Mouse (Mus musculus): ENCODE data around the gene Arhgef7. TPM values are rescaled to one million over a fixed set of nuclear protein-coding genes. Genes with fewer than 3 reads are reported as not detected.

Gene Arhgef7
- polyA plus RNA-seq, 1 experiment: 353 TPM

- peaks cover 45% of the 10 kb centered on the region for H3K4me1 ChIP-seq (ENCODE audit: control insufficient read depth, insufficient read depth, low read length)
- TF ChIP-seq POLR2A (IDR thresholded peaks at IDR 0.05; ENCODE audit: insufficient read depth, low read depth, low read length) (no peak), CTCF (IDR thresholded peaks at IDR 0.05; ENCODE audit: insufficient read depth, low read depth, low read length) (no peak)
- H3K27ac ChIP-seq (ENCODE audit: insufficient read depth, low read depth, low read length): no peak overlapping the region
- no peak overlapping the region for H3K4me3 ChIP-seq (ENCODE audit: insufficient read depth, low read depth, low read length)
- WGBS: 44% methylated on average over 10 of the region's 10 CpGs
Observed at GRCm38 (mm10) chr8:11779844-11780634, 52.5 kb downstream of the Arhgef7 start.

- peaks cover 41% of the 10 kb centered on the region for H3K4me1 ChIP-seq (ENCODE audit: control insufficient read depth, insufficient read depth, low read length)
Observed at GRCm38 (mm10) chr8:11780641-11781040, 53.1 kb downstream of the Arhgef7 start.

GRCm38 (mm10) chr8:11782607-11783006 is 55.1 kb downstream of the Arhgef7 start:
- H3K4me1 ChIP-seq (ENCODE audit: control insufficient read depth, insufficient read depth, low read length): peaks cover 32% of the 10 kb centered on the region
- TF ChIP-seq CTCF (IDR thresholded peaks at IDR 0.05; ENCODE audit: insufficient read depth, low read depth, low read length): no peak
- H3K4me3 ChIP-seq (ENCODE audit: insufficient read depth, low read depth, low read length): no peak overlapping the region
- 90% methylated on average over 6 of the region's 6 CpGs for WGBS
- H3K27ac ChIP-seq (ENCODE audit: insufficient read depth, low read depth, low read length): no peak overlapping the region

More at GRCm38 (mm10) chr8:11780641-11781040, 53.1 kb downstream of the Arhgef7 start:
- H3K27ac ChIP-seq (ENCODE audit: insufficient read depth, low read depth, low read length): no peak overlapping the region
- WGBS: 74% methylated on average over 4 of the region's 4 CpGs
- no peak overlapping the region for H3K4me3 ChIP-seq (ENCODE audit: insufficient read depth, low read depth, low read length)
- TF ChIP-seq CTCF (IDR thresholded peaks at IDR 0.05; ENCODE audit: insufficient read depth, low read depth, low read length): no peak
- no peak for TF ChIP-seq POLR2A (IDR thresholded peaks at IDR 0.05; ENCODE audit: insufficient read depth, low read depth, low read length)

GRCm38 (mm10) chr8:11783861-11784594 is 56.5 kb downstream of the Arhgef7 start:
- 83% methylated on average over 7 of the region's 7 CpGs for WGBS
- H3K4me3 ChIP-seq (ENCODE audit: insufficient read depth, low read depth, low read length): no peak overlapping the region
- no peak overlapping the region for H3K27ac ChIP-seq (ENCODE audit: insufficient read depth, low read depth, low read length)
- TF ChIP-seq CTCF (IDR thresholded peaks at IDR 0.05; ENCODE audit: insufficient read depth, low read depth, low read length): no peak
- no peak for TF ChIP-seq POLR2A (IDR thresholded peaks at IDR 0.05; ENCODE audit: insufficient read depth, low read depth, low read length)
- peaks cover 23% of the 10 kb centered on the region for H3K4me1 ChIP-seq (ENCODE audit: control insufficient read depth, insufficient read depth, low read length)

DNA sequence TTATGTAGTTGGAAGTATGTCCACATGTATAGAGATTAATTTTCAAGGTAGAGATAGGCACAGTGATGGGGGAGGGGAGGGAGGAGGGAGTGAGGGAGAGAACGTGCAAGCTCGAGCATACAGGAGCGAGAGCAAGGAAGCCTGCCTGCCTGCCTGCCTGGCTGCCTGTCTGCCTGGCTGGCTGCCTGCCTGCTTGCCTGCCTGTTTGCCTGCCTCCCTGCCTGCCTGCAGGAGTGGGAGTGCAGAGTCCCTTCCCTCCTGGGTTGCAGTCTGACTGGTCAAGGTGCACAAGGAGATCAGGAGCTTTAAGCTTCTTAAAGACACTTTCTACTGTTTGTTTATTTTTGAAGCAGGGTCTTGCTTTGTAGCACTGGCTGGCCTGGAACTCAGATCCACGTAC is 57.6 kb downstream of the Arhgef7 start:
- H3K4me3 ChIP-seq (ENCODE audit: insufficient read depth, low read depth, low read length): no peak overlapping the region
- 53% methylated on average over 4 of the region's 4 CpGs for WGBS

GRCm38 (mm10) chr8:11785539-11786046 is 58.1 kb downstream of the Arhgef7 start:
- TF ChIP-seq CTCF (IDR thresholded peaks at IDR 0.05; ENCODE audit: insufficient read depth, low read depth, low read length) (no peak), POLR2A (IDR thresholded peaks at IDR 0.05; ENCODE audit: insufficient read depth, low read depth, low read length) (no peak)
- peaks cover 15% of the 10 kb centered on the region for H3K4me1 ChIP-seq (ENCODE audit: control insufficient read depth, insufficient read depth, low read length)
- no peak overlapping the region for H3K4me3 ChIP-seq (ENCODE audit: insufficient read depth, low read depth, low read length)
- no peak overlapping the region for H3K27ac ChIP-seq (ENCODE audit: insufficient read depth, low read depth, low read length)
- 57% methylated on average over 9 of the region's 9 CpGs for WGBS

More for the DNA sequence above, 57.6 kb downstream of the Arhgef7 start:
- H3K27ac ChIP-seq (ENCODE audit: insufficient read depth, low read depth, low read length): no peak overlapping the region
- H3K4me1 ChIP-seq (ENCODE audit: control insufficient read depth, insufficient read depth, low read length): peaks cover 17% of the 10 kb centered on the region
- TF ChIP-seq POLR2A (IDR thresholded peaks at IDR 0.05; ENCODE audit: insufficient read depth, low read depth, low read length): no peak
- no peak for TF ChIP-seq CTCF (IDR thresholded peaks at IDR 0.05; ENCODE audit: insufficient read depth, low read depth, low read length)

- H3K4me1 ChIP-seq (ENCODE audit: control insufficient read depth, insufficient read depth, low read length): peaks cover 9% of the 10 kb centered on the region; the same call in 1 of the 2 replicates
- WGBS: 41% methylated on average over 8 of the region's 8 CpGs
- H3K4me3 ChIP-seq (ENCODE audit: insufficient read depth, low read depth, low read length): no peak overlapping the region
- TF ChIP-seq CTCF (IDR thresholded peaks at IDR 0.05; ENCODE audit: insufficient read depth, low read depth, low read length): no peak
- no peak overlapping the region for H3K27ac ChIP-seq (ENCODE audit: insufficient read depth, low read depth, low read length)
Observed at GRCm38 (mm10) chr8:11788252-11788651, 60.7 kb downstream of the Arhgef7 start.

- no peak for TF ChIP-seq CTCF (IDR thresholded peaks at IDR 0.05; ENCODE audit: insufficient read depth, low read depth, low read length)
- no peak for TF ChIP-seq POLR2A (IDR thresholded peaks at IDR 0.05; ENCODE audit: insufficient read depth, low read depth, low read length)
- Histone ChIP-seq H3K4me1 (ENCODE audit: control insufficient read depth, insufficient read depth, low read length) (peaks cover 6% of the 10 kb centered on the region; the same call in 1 of the 2 replicates), H3K4me3 (ENCODE audit: insufficient read depth, low read depth, low read length) (no peak overlapping the region), H3K27ac (ENCODE audit: insufficient read depth, low read depth, low read length) (no peak overlapping the region)
- WGBS: 90% methylated on average over 5 of the region's 5 CpGs
Observed at GRCm38 (mm10) chr8:11789168-11789567, 61.6 kb downstream of the Arhgef7 start.

DNA sequence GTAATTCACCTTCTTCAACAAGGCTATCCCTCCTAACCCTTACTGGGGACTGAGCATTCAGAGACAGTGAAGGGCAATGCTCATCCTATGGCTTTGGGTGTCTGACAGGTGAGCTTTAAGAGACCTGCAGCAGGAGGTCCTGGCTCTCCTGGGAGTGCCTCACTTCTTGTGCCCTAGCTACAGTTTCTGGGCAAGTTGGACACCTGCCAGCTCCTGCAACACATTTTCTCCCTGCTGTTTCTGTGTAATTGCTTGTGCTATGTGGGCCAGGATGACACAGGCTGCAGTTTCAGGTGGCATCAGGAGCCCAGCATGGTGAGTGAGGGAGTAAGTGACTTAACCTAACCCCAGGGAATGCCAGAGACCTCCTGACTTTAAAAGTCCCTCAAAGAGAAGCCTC is 67.4 kb downstream of the Arhgef7 start:
- Histone ChIP-seq H3K4me3 (ENCODE audit: insufficient read depth, low read depth, low read length) (no peak overlapping the region), H3K27ac (ENCODE audit: insufficient read depth, low read depth, low read length) (no peak overlapping the region), H3K4me1 (ENCODE audit: control insufficient read depth, insufficient read depth, low read length) (peaks cover 23% of the 10 kb centered on the region)
- no peak for TF ChIP-seq CTCF (IDR thresholded peaks at IDR 0.05; ENCODE audit: insufficient read depth, low read depth, low read length)
- no peak for TF ChIP-seq POLR2A (IDR thresholded peaks at IDR 0.05; ENCODE audit: insufficient read depth, low read depth, low read length)

Measured in olfactory bulb, adult 2 months (tissue).